Mouse (Mus musculus): Measurements from ENCODE around the gene Arhgap27.

- TF ChIP-seq CTCF (IDR thresholded peaks at IDR 0.05; ENCODE audit: borderline replicate concordance, insufficient read depth, low read length): no peak
- TF ChIP-seq POLR2A (IDR thresholded peaks at IDR 0.05; ENCODE audit: low read depth, low read length): no peak
Measured at GRCm38 (mm10) chr11:103394025-103394424, 30.5 kb upstream of the Arhgap27 start.

All from embryonic fibroblast, embryonic 13.5 days (primary cell).